Comparison of ENCODE assay signal across 9 mouse cellular contexts in the genomic region with DNA sequence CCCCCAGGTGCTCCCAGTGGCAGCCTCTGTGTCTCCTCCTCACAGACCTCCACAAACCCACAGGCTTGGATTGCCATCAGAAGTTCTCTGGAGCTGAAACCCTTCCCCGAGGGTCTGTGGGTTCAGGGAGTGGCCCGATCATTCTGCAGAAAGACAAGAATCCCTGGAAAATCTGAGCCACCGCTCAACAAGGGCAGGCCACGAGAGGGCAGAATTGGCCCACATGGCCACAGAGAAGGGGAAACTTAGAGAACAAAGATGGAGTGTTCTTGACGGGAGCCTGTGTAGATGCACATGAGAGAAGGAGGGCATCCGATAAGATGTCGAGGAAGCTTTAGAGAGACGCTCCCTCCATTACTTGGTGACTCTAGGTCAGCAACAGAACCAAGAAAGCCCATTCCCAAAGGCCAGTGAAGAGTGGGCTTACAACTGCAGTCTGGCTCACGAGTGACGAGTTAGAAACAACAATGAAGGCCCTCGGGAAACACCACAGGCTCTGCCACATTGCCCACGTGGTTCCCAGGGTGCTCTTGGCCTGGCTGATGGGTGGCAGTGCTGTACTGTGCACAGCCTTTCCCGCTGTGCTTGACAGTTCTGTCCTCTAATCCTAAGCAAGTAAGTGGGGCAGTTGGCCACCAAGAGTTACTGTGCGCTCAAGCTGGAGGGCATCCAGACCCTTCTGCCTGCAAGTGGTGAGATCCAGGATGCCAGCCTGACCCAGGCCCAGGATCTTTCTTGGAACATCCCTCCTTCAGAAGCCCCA. TPM values are rescaled to one million over a fixed set of nuclear protein-coding genes. Genes with fewer than 3 reads are reported as not detected.
DNase-seq lines count a peak whose midpoint lies in the region; ATAC-seq and TF ChIP-seq lines count a peak whose summit lies in the region.
"Had no signal": no experiment of that assay in that cellular context is flagged by ENCODE, and none has a peak within 500 bp of the region (broad histone marks: within the 10 kb centered on the region; RNA-seq: fewer than 3 reads in every experiment).

No protein-coding gene starts in this region.

- H3K27ac ChIP-seq in midbrain, embryonic 12.5 days (replicated peaks): no peak overlapping the region
- H3K27ac ChIP-seq in midbrain, embryonic 11.5 days (ENCODE audit: low read depth, low read length): no peak overlapping the region
- H3K27ac ChIP-seq in embryonic facial prominence, embryonic 11.5 days (replicated peaks; ENCODE audit: low read depth, low read length): no peak overlapping the region
- H3K27ac ChIP-seq in lung, postnatal 0 days (ENCODE audit: low read length): no peak overlapping the region
- H3K27ac ChIP-seq: heart, embryonic 15.5 days had no signal

- H3K4me3 ChIP-seq in midbrain, embryonic 12.5 days: no peak overlapping the region
- no peak overlapping the region for H3K4me3 ChIP-seq in midbrain, embryonic 11.5 days (ENCODE audit: low read depth, low read length)
- no peak overlapping the region for H3K4me3 ChIP-seq in embryonic facial prominence, embryonic 11.5 days (ENCODE audit: low read depth, low read length)
- no peak overlapping the region for H3K4me3 ChIP-seq in lung, postnatal 0 days (ENCODE audit: low read depth, low read length)
- H3K4me3 ChIP-seq: heart, embryonic 15.5 days had no signal

- peaks cover 12% of the 10 kb centered on the region for H3K4me1 ChIP-seq in midbrain, embryonic 12.5 days
- peaks cover 9% of the 10 kb centered on the region for H3K4me1 ChIP-seq in midbrain, embryonic 11.5 days (ENCODE audit: control insufficient read depth, insufficient read depth, low read length)
- no peaks in the 10 kb centered on the region for H3K4me1 ChIP-seq in embryonic facial prominence, embryonic 11.5 days (ENCODE audit: control insufficient read depth, insufficient read depth, low read length)
- peaks cover 6% of the 10 kb centered on the region; the same call in 1 of the 2 replicates for H3K4me1 ChIP-seq in lung, postnatal 0 days (ENCODE audit: insufficient read depth, low read depth, low read length)

- TF ChIP-seq EP300 in lung, postnatal 0 days (IDR thresholded peaks at IDR 0.05): no peak

- TF ChIP-seq CTCF in lung, postnatal 0 days (IDR thresholded peaks at IDR 0.05): peak; percentile 76

- DNase-seq in frontal cortex, postnatal 36 days (ENCODE audit: low spot score in 2 of 2): peak; percentile 39 to 43
- no peak for DNase-seq in midbrain, embryonic 11.5 days (ENCODE audit: low spot score, missing footprints)
- DNase-seq in embryonic facial prominence, embryonic 11.5 days (ENCODE audit: low spot score): peak; percentile 64
- DNase-seq in lung, postnatal 0 days (ENCODE audit: low spot score): peak; percentile 35
- no peak for DNase-seq in spleen, postnatal 14 days (ENCODE audit: low spot score in 2 of 2)
- no peak for DNase-seq in urinary bladder, postnatal 14 days (ENCODE audit: low spot score)

- 80% methylated on average over 14 of the region's 14 CpGs for WGBS in midbrain, embryonic 12.5 days
- WGBS in midbrain, embryonic 11.5 days: 79% methylated on average over 14 of the region's 14 CpGs
- 72% methylated on average over 14 of the region's 14 CpGs for WGBS in embryonic facial prominence, embryonic 11.5 days
- 64% methylated on average over 14 of the region's 14 CpGs for WGBS in lung, postnatal 0 days

- no peaks in the 10 kb centered on the region for H3K9me3 ChIP-seq in midbrain, embryonic 12.5 days
- no peaks in the 10 kb centered on the region for H3K9me3 ChIP-seq in midbrain, embryonic 11.5 days (ENCODE audit: control insufficient read depth, low read length)
- no peaks in the 10 kb centered on the region for H3K9me3 ChIP-seq in embryonic facial prominence, embryonic 11.5 days (replicated peaks; ENCODE audit: control insufficient read depth, low read length)
- H3K9me3 ChIP-seq in lung, postnatal 0 days (ENCODE audit: low read length): no peaks in the 10 kb centered on the region
- H3K9me3 ChIP-seq: heart, embryonic 15.5 days had no signal

- no peak for ATAC-seq in frontal cortex, adult (ENCODE audit: low TSS enrichment)
- peak; percentile 38; the same call in 1 of the 2 replicates for ATAC-seq in midbrain, embryonic 12.5 days (ENCODE audit: low FRiP score, low read depth)
- ATAC-seq in midbrain, embryonic 11.5 days (ENCODE audit: low FRiP score): no peak
- ATAC-seq in embryonic facial prominence, embryonic 11.5 days (replicated peaks; ENCODE audit: insufficient number of reproducible peaks, low FRiP score, low TSS enrichment, low read depth): no peak
- no peak for ATAC-seq in lung, postnatal 0 days

- no peak overlapping the region for H3K9ac ChIP-seq in midbrain, embryonic 12.5 days (replicated peaks)
- no peak overlapping the region for H3K9ac ChIP-seq in midbrain, embryonic 11.5 days (ENCODE audit: low read length)
- no peak overlapping the region for H3K9ac ChIP-seq in embryonic facial prominence, embryonic 11.5 days (replicated peaks; ENCODE audit: low read length)
- H3K9ac ChIP-seq in lung, postnatal 0 days (replicated peaks; ENCODE audit: low read depth): no peak overlapping the region
- H3K9ac ChIP-seq: heart, embryonic 15.5 days had no signal

- no peak overlapping the region for H3K4me2 ChIP-seq in midbrain, embryonic 12.5 days (replicated peaks)
- no peak overlapping the region for H3K4me2 ChIP-seq in midbrain, embryonic 11.5 days
- no peak overlapping the region for H3K4me2 ChIP-seq in embryonic facial prominence, embryonic 11.5 days (ENCODE audit: low read depth, low read length)
- H3K4me2 ChIP-seq in lung, postnatal 0 days (replicated peaks; ENCODE audit: low read depth, low read length): no peak overlapping the region
- H3K4me2 ChIP-seq: heart, embryonic 15.5 days had no signal

- peaks cover 25% of the 10 kb centered on the region; the same call in 1 of the 2 replicates for H3K27me3 ChIP-seq in midbrain, embryonic 12.5 days
- no peaks in the 10 kb centered on the region for H3K27me3 ChIP-seq in midbrain, embryonic 11.5 days (ENCODE audit: control insufficient read depth, insufficient read depth, low read length)
- no peaks in the 10 kb centered on the region for H3K27me3 ChIP-seq in embryonic facial prominence, embryonic 11.5 days (ENCODE audit: control insufficient read depth, insufficient read depth, low read length)
- H3K27me3 ChIP-seq in lung, postnatal 0 days (replicated peaks; ENCODE audit: insufficient read depth, low read length): no peaks in the 10 kb centered on the region

- no peaks in the 10 kb centered on the region for H3K36me3 ChIP-seq in midbrain, embryonic 12.5 days
- no peaks in the 10 kb centered on the region for H3K36me3 ChIP-seq in midbrain, embryonic 11.5 days (ENCODE audit: control insufficient read depth, insufficient read depth, low read length)
- H3K36me3 ChIP-seq in embryonic facial prominence, embryonic 11.5 days (replicated peaks; ENCODE audit: control insufficient read depth, insufficient read depth, low read depth, low read length): no peaks in the 10 kb centered on the region
- H3K36me3 ChIP-seq in lung, postnatal 0 days (ENCODE audit: insufficient read depth, low read length): no peaks in the 10 kb centered on the region
- H3K36me3 ChIP-seq: heart, embryonic 15.5 days had no signal

RNA-seq across cellular contexts. Expression of gene Tmem247, which starts 7.2 kb away (rescaled TPM):
- not detected in 2 replicates for polyA plus RNA-seq in midbrain, embryonic 12.5 days (2016; fragmentation: Nextera tagmentation; extraction: Ambion mirVana)
- polyA plus RNA-seq in midbrain, embryonic 11.5 days (2014; fragmentation: Nextera tagmentation; extraction: Ambion mirVana): not detected in 2 replicates
- polyA plus RNA-seq in embryonic facial prominence, embryonic 11.5 days (2014; fragmentation: Nextera tagmentation; extraction: Ambion mirVana): not detected in 2 replicates
- polyA plus RNA-seq in lung, postnatal 0 days (2015; fragmentation: Nextera tagmentation; extraction: Ambion mirVana): not detected in 2 replicates
- polyA plus RNA-seq: heart, embryonic 15.5 days had no signal

RNA-seq across cellular contexts. Expression of gene Atp6v1e2, which starts 37.8 kb away (rescaled TPM):
- 0.39 and 0.60 TPM in 2 replicates for polyA plus RNA-seq in midbrain, embryonic 12.5 days (2016; fragmentation: Nextera tagmentation; extraction: Ambion mirVana)
- 0.14 TPM in 1 of 2 replicates, not detected in the other for polyA plus RNA-seq in midbrain, embryonic 11.5 days (2014; fragmentation: Nextera tagmentation; extraction: Ambion mirVana)
- polyA plus RNA-seq in embryonic facial prominence, embryonic 11.5 days (2014; fragmentation: Nextera tagmentation; extraction: Ambion mirVana): not detected in 2 replicates
- polyA plus RNA-seq in lung, postnatal 0 days (2015; fragmentation: Nextera tagmentation; extraction: Ambion mirVana): not detected in 2 replicates

RNA-seq across cellular contexts. Expression of gene Rhoq, which starts 53.0 kb away (rescaled TPM):
- polyA plus RNA-seq in midbrain, embryonic 12.5 days (2016; fragmentation: Nextera tagmentation; extraction: Ambion mirVana): 13.0 and 15.1 TPM in 2 replicates
- polyA plus RNA-seq in midbrain, embryonic 11.5 days (2014; fragmentation: Nextera tagmentation; extraction: Ambion mirVana): 11.8 and 12.3 TPM in 2 replicates
- polyA plus RNA-seq in embryonic facial prominence, embryonic 11.5 days (2014; fragmentation: Nextera tagmentation; extraction: Ambion mirVana): 17.2 and 20.7 TPM in 2 replicates
- polyA plus RNA-seq in lung, postnatal 0 days (2015; fragmentation: Nextera tagmentation; extraction: Ambion mirVana): 10.7 and 11.5 TPM in 2 replicates

Comparison
In these comparisons a context has a peak if more than half of its experiments do, and no peak if none do; other contexts are left out.
1. DNase-seq: peak in frontal cortex, postnatal 36 days (2 of 2), embryonic facial prominence, embryonic 11.5 days (single experiment) and lung, postnatal 0 days (single experiment); none in midbrain, embryonic 11.5 days (single experiment), spleen, postnatal 14 days (0 of 2) and urinary bladder, postnatal 14 days (single experiment).